Mouse (Mus musculus) Patski (cell line): Measurements from ENCODE around the gene Gm49322. TPM values are rescaled to one million over a fixed set of nuclear protein-coding genes. Genes with fewer than 3 reads are reported as not detected.

Source experiments
- ATAC-seq: fragments of 100-300 bp; one replicate; pipeline ENCODE4 v1.8.0; 2021
- CTCF ChIA-PET: fragments of 350-600 bp; sonication (Branson Sonifier 250); formaldehyde crosslinking; loops from one replicate; lab custom pipeline; 2022; ENCODE audit warnings: inconsistent platforms; lab: Charles Lee
- POLR2A ChIA-PET: fragments of 350-600 bp; sonication (Branson Sonifier 250); formaldehyde crosslinking; loops from one replicate; lab custom pipeline; 2022; ENCODE audit warnings: antibody characterized with exemption, inconsistent platforms; lab: Charles Lee
- DNase-seq: peaks from one replicate; pipeline ENCODE4 v3.0.0-alpha.2; 2011; ENCODE audit warnings: low read depth, low spot score
- H3K27me3 ChIP-seq: fragments of 371-371 bp; one replicate; pipeline ENCODE4 v1.5.1; 2021
- CTCF ChIP-seq: fragments of 100-300 bp; IDR thresholded peaks from one replicate; pipeline ENCODE4 v1.5.1; 2021
- in situ Hi-C: fragments of 300-500 bp; cut with MboI; formaldehyde crosslinking; loops from 3 replicates; pipeline ENCODE4 v1.11.1; 2018; ENCODE audit warnings: low pct_unique_long_range_greater_than_20kb, mixed read lengths
- polyA plus RNA-seq: library from polyadenylated mRNA; unstranded; gene quantifications from one replicate; pipeline ENCODE4 v1.2.3, GENCODE M21; 2021

The Gm49322 gene
- polyA plus RNA-seq, 1 experiment from 2014 or later: 1.7 TPM

DNA sequence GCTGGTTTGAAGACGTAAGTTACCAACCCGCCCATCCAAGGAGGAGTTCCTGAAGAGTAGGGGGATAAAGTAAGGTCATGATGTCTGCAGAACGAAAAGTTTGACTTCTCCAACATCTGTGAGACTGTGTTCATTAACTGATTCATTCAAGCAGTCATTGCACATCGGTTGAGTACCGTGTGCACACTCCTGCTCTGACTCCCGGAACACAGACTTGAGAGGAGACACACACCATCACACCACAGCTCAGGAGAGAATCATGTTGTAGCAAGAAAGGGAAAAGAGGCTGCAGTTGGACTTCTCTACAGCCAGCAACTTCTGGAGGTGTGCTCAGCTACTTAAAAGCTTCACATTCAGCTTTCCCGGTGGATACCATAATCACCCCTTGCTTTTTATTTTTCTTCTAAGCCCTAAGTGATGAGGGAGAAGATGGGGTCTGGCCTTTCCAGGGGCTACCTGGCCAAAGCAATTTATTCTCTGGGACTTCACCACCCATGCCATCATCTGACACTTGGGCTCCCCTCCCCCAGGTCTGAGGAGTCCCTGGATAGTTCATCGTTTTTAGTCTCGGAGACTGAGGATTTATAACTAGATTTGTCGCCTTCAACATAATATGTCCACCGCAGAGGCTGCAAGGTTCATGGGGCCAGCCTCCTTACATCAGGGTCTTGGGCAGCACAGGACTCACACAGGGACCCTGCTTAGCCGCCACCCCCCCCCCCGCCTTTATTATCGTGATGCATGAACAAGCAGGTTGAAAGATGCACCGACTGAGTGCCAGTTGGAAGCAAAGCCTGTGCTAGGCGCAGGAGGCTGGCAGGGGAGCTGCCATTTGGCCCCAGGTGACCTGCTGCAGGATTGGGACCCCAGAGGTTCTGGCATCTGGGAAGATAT, 15.2 kb downstream of the Gm49322 start:
- ChIA-PET CTCF (interaction anchor here (1.6 kb wide), 1 partner anchor 43 kb away, joined by 4 read pairs; no protein-coding TSS in a partner anchor), POLR2A (interaction anchor here (0.7 to 2.5 kb wide), 3 partner anchors 10 to 53 kb away, joined by 3 to 9 read pairs (median 3); no protein-coding TSS in a partner anchor)
- TF ChIP-seq CTCF: no peak
- no peak for ATAC-seq
- in situ Hi-C loops: no loop called here
- no peak for DNase-seq
- no peaks in the 10 kb centered on the region for H3K27me3 ChIP-seq

DNA sequence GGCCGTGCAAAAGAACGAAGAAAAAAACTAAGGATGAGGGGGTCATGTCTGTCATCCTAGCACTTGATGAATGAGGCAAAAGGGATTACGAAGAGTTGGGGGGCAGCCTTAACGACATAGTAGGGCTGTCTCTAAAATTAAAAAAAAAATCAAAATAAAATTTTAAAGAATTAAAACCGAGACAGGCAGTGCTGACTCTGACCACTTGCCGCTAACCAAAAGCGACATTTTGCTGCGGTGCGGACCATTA, 15.8 kb downstream of the Gm49322 start:
- in situ Hi-C loops: no loop called here
- ChIA-PET POLR2A (interaction anchor here (2.5 kb wide), 1 partner anchor 33 kb away, joined by 9 read pairs; no protein-coding TSS in a partner anchor), CTCF (interaction anchor here (1.0 to 1.6 kb wide), 2 partner anchors 31 to 44 kb away, joined by 3 to 4 read pairs; no protein-coding TSS in a partner anchor)
- ATAC-seq (no peak), DNase-seq (no peak)
- H3K27me3 ChIP-seq: no peaks in the 10 kb centered on the region
- no peak for TF ChIP-seq CTCF

DNA sequence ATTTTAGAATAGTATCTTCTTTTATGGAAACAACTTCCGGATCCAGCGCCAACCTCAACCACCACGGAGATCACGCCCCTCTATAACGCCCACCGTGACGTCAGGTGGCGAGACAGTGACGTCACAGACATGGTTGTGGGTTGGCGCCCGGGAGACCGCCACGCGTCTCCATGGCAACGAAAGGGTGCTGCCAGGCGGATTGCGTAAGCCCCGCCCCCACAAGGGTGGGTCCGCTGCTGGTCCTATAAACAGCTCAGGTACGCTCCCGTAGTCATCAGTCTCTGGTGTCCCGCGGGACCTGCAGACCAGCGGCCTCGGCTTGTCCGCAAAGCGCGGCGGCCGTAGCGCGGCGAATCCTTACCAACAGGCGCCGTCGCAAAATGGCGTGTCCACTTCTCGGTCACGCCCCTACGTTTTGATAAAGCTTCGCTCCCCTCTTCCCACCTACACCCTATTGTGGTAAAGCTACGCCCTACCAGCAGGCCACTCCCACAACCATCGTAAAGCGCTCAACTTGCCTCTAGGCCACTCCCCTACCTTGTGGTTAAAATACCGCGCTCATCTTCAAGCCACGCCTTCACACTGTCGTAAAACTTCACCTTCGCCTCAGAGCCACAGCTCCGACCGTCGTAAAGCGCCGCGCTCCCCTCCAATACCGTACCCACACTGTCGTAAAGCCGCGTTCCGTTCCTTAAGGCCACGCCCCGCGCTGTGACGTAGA, 16.3 kb downstream of the Gm49322 start:
- H3K27me3 ChIP-seq: no peaks in the 10 kb centered on the region
- DNase-seq (peak; percentile 99), ATAC-seq (peak; percentile 69)
- TF ChIP-seq CTCF: no peak
- POLR2A ChIA-PET: interaction anchor here (0.9 to 2.5 kb wide), 4 partner anchors 32 to 92 kb away, joined by 3 to 9 read pairs (median 4); no protein-coding TSS in a partner anchor
- in situ Hi-C loops: no loop called here
- CTCF ChIA-PET: interaction anchor here (0.8 to 1.6 kb wide), 3 partner anchors 31 to 44 kb away, joined by 3 to 4 read pairs (median 3); no protein-coding TSS in a partner anchor

DNA sequence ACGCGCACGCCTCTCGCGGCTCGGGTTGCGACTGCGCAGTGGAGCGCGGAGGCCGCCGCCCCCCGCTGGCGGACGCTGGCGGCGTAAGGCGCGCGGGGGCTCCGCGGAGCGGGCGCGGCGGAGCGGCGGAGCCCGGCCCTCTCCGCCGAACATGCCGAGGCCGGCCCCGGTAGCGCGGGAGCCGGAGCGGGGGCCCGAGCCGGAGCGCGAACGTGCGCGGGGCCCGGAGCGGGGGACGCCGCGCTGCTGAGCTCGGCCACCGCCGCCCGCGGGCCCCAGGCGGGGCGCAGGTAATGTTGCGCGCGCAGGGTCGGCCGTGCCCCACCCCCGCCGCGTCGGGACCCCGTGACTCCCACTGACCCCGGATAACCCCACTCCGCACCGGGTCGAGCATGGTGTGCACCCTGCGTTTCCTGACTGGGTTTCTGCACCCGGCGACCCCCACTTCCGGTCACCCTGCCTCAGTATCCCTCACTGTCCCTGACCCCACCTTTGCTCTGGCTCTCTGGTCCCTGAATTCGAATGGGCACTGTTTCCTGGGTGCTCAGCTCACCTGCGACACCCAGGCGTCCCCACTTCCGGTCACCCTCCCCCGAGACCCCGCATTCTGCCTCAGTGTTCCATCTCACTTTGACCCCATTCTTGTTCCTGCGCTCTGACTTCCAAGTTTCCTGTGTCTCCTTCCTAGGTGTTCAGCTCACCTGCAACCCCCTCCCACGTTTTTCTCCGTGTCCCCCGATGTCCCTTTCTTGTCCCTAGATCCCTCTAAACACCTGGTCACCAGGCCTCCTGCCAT, 17.0 kb downstream of the Gm49322 start, which contains the start of gene Csnk1g2:
Csnk1g2 (plus strand) TSS at position 178 of the 796 bp plus-strand sequence.
- DNase-seq (no peak), ATAC-seq (no peak)
- in situ Hi-C loops: no loop called here
- no peaks in the 10 kb centered on the region for H3K27me3 ChIP-seq
- POLR2A ChIA-PET: interaction anchor here (0.7 to 2.5 kb wide), 6 partner anchors 27 to 91 kb away, joined by 3 to 9 read pairs (median 4); no protein-coding TSS in a partner anchor
- TF ChIP-seq CTCF: no peak
- CTCF ChIA-PET: interaction anchor here (0.7 to 1.7 kb wide), 5 partner anchors 30 to 61 kb away, joined by 3 to 4 read pairs (median 4); no protein-coding TSS in a partner anchor

DNA sequence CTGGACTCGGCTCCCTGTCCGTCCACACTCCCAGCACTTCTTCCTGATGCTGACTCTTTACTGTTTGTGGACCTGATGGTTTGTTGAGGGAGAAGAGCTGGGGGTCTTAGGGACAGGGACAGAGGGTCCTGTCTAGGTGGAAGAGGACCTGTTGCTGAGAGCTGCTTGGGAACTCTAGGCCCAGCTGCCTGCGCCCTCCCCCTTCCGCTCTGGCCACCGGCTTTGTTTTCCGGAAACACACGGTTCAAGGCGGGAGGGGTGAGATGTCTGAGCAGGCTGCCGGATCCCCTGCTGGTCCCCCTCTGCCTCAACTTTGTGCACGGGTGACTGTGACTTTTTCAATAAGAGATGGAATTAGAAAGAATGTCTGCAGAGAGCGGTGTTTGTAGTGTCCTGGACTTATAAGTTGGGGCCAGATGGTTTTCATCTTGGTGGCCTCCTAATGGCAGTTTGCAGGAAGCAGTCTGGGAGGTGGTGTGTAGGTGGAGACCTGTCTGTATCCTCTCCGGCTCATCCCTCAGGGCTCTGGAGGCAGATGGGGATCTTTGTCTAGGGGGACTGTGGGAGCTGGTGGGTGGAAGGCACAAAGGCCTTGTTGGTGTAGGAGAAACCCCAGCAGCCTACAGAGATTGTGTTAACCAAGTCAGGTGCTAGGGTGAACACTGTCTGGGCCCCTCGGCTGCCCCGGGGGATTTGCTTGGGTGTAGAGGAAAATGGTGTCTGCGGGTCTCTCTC, 17.8 kb downstream of the Gm49322 start:
- DNase-seq: no peak
- ChIA-PET POLR2A (interaction anchor here (0.7 to 2.5 kb wide), 5 partner anchors 27 to 53 kb away, joined by 3 to 9 read pairs (median 4); no protein-coding TSS in a partner anchor), CTCF (interaction anchor here (0.7 to 1.7 kb wide), 2 partner anchors 29 to 61 kb away, joined by 4 read pairs; no protein-coding TSS in a partner anchor)

DNA sequence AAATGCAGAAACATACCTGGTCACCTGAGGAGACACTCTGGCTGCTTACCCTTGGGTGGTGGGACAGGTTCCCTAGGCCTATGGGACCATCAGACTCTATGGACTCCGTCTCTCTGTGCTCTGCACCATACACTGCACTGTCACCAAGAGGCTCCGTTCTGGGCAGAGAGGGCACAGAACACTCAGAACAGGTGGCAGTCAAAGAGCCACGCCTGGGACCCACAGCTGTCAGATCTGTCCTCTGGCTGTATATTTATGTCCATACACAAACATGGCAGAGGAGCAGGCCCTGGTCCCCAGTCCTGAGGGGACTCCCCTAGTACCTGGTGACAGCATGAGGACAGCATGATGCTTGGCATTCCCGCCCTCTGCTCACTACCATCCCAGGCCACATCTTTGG, 19.9 kb downstream of the Gm49322 start:
- in situ Hi-C loops: no loop called here
- POLR2A ChIA-PET: no interaction called here
- no peaks in the 10 kb centered on the region for H3K27me3 ChIP-seq
- TF ChIP-seq CTCF: no peak
- CTCF ChIA-PET: interaction anchor here (1.1 to 1.8 kb wide), 2 partner anchors 28 to 46 kb away, joined by 3 to 6 read pairs; no protein-coding TSS in a partner anchor
- ATAC-seq (no peak), DNase-seq (no peak)

More for the DNA sequence above, 17.8 kb downstream of the Gm49322 start:
- in situ Hi-C loops: no loop called here
- H3K27me3 ChIP-seq: no peaks in the 10 kb centered on the region
- ATAC-seq: no peak
- no peak for TF ChIP-seq CTCF

DNA sequence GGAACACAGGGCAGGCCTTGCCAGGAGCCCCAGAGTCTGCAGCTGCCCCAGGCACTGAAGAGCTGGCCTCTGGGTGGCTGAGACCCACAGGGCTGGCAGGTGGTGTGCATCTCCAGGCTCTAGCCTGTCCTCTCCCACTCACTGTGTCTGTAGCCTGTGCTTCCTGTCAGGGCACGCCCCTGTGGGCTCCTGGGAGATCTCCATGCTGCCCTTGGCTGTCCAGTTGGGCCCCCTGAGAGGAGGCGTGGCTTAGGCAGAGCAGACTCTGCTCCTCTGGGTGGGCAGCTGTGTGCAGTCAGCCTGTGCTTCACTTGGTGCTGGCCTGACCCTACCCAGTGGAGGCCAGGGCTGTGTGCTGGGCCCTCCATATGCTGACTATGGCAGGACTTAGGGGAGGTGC, 21.9 kb downstream of the Gm49322 start:
- POLR2A ChIA-PET: interaction anchor here (0.9 kb wide), 1 partner anchor 11 kb away, joined by 3 read pairs; no protein-coding TSS in a partner anchor
- no peak for DNase-seq
- H3K27me3 ChIP-seq: no peaks in the 10 kb centered on the region
- CTCF ChIA-PET: no interaction called here
- no peak for TF ChIP-seq CTCF
- in situ Hi-C loops: no loop called here
- no peak for ATAC-seq

DNA sequence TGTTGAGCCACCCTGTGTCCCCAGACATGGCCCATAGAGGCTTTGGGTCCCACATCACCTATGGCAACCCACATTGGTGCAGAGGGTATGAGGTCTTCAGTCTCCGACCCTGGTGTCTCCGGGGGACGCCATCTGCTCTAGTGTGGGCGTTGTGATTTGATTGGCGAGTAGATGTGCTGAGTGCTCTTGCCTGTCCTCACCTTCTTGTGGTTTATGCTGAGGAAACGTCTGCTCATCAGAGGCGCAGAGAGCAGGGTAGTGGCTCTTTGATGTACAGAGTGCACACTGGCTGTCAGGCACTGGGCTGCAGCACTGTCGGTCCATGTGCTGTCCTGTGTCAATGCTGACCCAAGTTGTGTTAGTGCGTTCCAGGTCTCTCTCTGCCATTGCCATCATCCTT, 23.1 kb downstream of the Gm49322 start:
- in situ Hi-C loops: no loop called here
- DNase-seq: no peak
- ChIA-PET CTCF (no interaction called here), POLR2A (no interaction called here)
- H3K27me3 ChIP-seq: no peaks in the 10 kb centered on the region
- no peak for TF ChIP-seq CTCF
- no peak for ATAC-seq

DNA sequence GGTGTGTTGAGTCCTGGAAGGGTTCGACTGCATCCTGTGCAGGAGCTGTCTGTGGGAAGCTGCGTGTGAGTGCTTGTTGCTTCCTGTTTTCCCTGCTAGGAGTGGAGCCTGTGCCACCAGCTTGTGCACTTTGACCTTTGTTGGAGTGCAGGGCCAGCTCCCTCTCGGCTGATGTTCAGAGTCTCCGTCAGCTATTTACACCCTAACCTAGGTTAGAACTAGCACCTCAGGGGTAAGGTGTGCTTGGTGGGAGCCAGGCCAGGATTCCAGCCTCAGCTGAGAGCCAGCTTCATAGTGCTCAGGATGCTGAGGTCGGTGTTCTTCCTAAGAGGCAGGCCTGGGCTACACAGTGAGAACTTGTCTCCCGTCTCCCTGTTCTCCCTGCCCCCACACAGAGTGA, 29.5 kb downstream of the Gm49322 start:
- DNase-seq (no peak), ATAC-seq (no peak)
- POLR2A ChIA-PET: no interaction called here
- no peak for TF ChIP-seq CTCF
- no peaks in the 10 kb centered on the region for H3K27me3 ChIP-seq
- in situ Hi-C loops: no loop called here
- CTCF ChIA-PET: interaction anchor here (0.8 kb wide), 1 partner anchor 16 kb away, joined by 3 read pairs; no protein-coding TSS in a partner anchor
